ENCODE assay signal across 13 mouse cellular contexts in genomic region chr14:19969011-19969521, GRCm38 (mm10). TPM values are rescaled to one million over a fixed set of nuclear protein-coding genes. Genes with fewer than 3 reads are reported as not detected.
DNase-seq lines count a peak whose midpoint lies in the region; ATAC-seq and TF ChIP-seq lines count a peak whose summit lies in the region.
"Had no signal": no experiment of that assay in that cellular context is flagged by ENCODE, and none has a peak within 500 bp of the region (broad histone marks: within the 10 kb centered on the region; RNA-seq: fewer than 3 reads in every experiment).

No protein-coding gene starts in this region.

- WGBS in forebrain, embryonic 12.5 days, result 54% methylated on average over 5 of the region's 5 CpGs
- 37% methylated on average over 5 of the region's 5 CpGs for WGBS in forebrain, embryonic 16.5 days
- 64% methylated on average over 5 of the region's 5 CpGs for WGBS in midbrain, embryonic 11.5 days
- 54% methylated on average over 5 of the region's 5 CpGs for WGBS in midbrain, embryonic 16.5 days
- WGBS in midbrain, postnatal 0 days, result 54% methylated on average over 5 of the region's 5 CpGs

- peak; percentile 54 for DNase-seq in midbrain, embryonic 11.5 days (ENCODE audit: low spot score, missing footprints)
- no peak for DNase-seq in midbrain, postnatal 0 days (ENCODE audit: low spot score)
- DNase-seq in gastrocnemius, postnatal 25 days, result no peak
- no peak for DNase-seq in cerebellum, adult 11 months
- DNase-seq: adrenal gland, postnatal 25 days; cerebellum, postnatal 14 days; gastrocnemius, adult 2 months had no signal

- no peaks in the 10 kb centered on the region; the same call in 1 of the 2 replicates for H3K36me3 ChIP-seq in forebrain, embryonic 12.5 days (replicated peaks)
- no peaks in the 10 kb centered on the region for H3K36me3 ChIP-seq in forebrain, embryonic 16.5 days (ENCODE audit: control insufficient read depth, insufficient read depth)
- H3K36me3 ChIP-seq in midbrain, embryonic 11.5 days (ENCODE audit: control insufficient read depth, insufficient read depth, low read length), result no peaks in the 10 kb centered on the region
- no peaks in the 10 kb centered on the region for H3K36me3 ChIP-seq in midbrain, embryonic 16.5 days (ENCODE audit: control insufficient read depth, insufficient read depth, low read length)
- no peaks in the 10 kb centered on the region for H3K36me3 ChIP-seq in midbrain, postnatal 0 days (ENCODE audit: insufficient read depth, low read length)
- H3K36me3 ChIP-seq: heart, embryonic 15.5 days; limb, embryonic 13.5 days had no signal

- H3K9me3 ChIP-seq in forebrain, embryonic 12.5 days, result no peaks in the 10 kb centered on the region
- H3K9me3 ChIP-seq in forebrain, embryonic 16.5 days (ENCODE audit: control insufficient read depth, low read length), result no peaks in the 10 kb centered on the region
- no peaks in the 10 kb centered on the region for H3K9me3 ChIP-seq in midbrain, embryonic 11.5 days (ENCODE audit: control insufficient read depth, low read length)
- no peaks in the 10 kb centered on the region for H3K9me3 ChIP-seq in midbrain, embryonic 16.5 days (replicated peaks; ENCODE audit: control insufficient read depth, low read length, poor library complexity, severe bottlenecking)
- no peaks in the 10 kb centered on the region for H3K9me3 ChIP-seq in midbrain, postnatal 0 days (ENCODE audit: low read length)
- H3K9me3 ChIP-seq: heart, embryonic 15.5 days had no signal

- H3K27me3 ChIP-seq in forebrain, embryonic 12.5 days, result no peaks in the 10 kb centered on the region
- H3K27me3 ChIP-seq in forebrain, embryonic 16.5 days (replicated peaks; ENCODE audit: control insufficient read depth, insufficient read depth, low read length), result no peaks in the 10 kb centered on the region
- no peaks in the 10 kb centered on the region for H3K27me3 ChIP-seq in midbrain, embryonic 11.5 days (ENCODE audit: control insufficient read depth, insufficient read depth, low read length)
- H3K27me3 ChIP-seq in midbrain, embryonic 16.5 days (ENCODE audit: control insufficient read depth, insufficient read depth, low read depth, low read length), result no peaks in the 10 kb centered on the region
- no peaks in the 10 kb centered on the region for H3K27me3 ChIP-seq in midbrain, postnatal 0 days (ENCODE audit: insufficient read depth, low read length)
- H3K27me3 ChIP-seq: heart, embryonic 15.5 days; limb, embryonic 13.5 days had no signal

- H3K27ac ChIP-seq in forebrain, embryonic 12.5 days, result 0 out of 2 replicates have a peak overlapping the region, but pooled peaks have one; percentile 21
- H3K27ac ChIP-seq in forebrain, embryonic 16.5 days (ENCODE audit: low read length), result no peak overlapping the region
- H3K27ac ChIP-seq in midbrain, embryonic 11.5 days (ENCODE audit: low read depth, low read length), result no peak overlapping the region
- no peak overlapping the region for H3K27ac ChIP-seq in midbrain, embryonic 16.5 days (ENCODE audit: low read length)
- no peak overlapping the region for H3K27ac ChIP-seq in cortical plate, adult 2 months (ENCODE audit: insufficient read depth, low read length)
- H3K27ac ChIP-seq in midbrain, postnatal 0 days (ENCODE audit: low read depth, low read length), result no peak overlapping the region
- H3K27ac ChIP-seq: gastrocnemius, adult 2 months; heart, embryonic 15.5 days; limb, embryonic 13.5 days had no signal

- H3K4me2 ChIP-seq in forebrain, embryonic 12.5 days, result no peak overlapping the region
- no peak overlapping the region for H3K4me2 ChIP-seq in forebrain, embryonic 16.5 days (ENCODE audit: low read length)
- H3K4me2 ChIP-seq in midbrain, embryonic 11.5 days, result no peak overlapping the region
- no peak overlapping the region for H3K4me2 ChIP-seq in midbrain, embryonic 16.5 days (ENCODE audit: low read length)
- H3K4me2 ChIP-seq in midbrain, postnatal 0 days (ENCODE audit: low read depth, low read length, poor library complexity, severe bottlenecking), result no peak overlapping the region
- H3K4me2 ChIP-seq: heart, embryonic 15.5 days; limb, embryonic 13.5 days had no signal

- no peak overlapping the region for H3K9ac ChIP-seq in forebrain, embryonic 12.5 days
- H3K9ac ChIP-seq in forebrain, embryonic 16.5 days (replicated peaks; ENCODE audit: low read depth, low read length), result no peak overlapping the region
- H3K9ac ChIP-seq in midbrain, embryonic 11.5 days (ENCODE audit: low read length), result no peak overlapping the region
- no peak overlapping the region for H3K9ac ChIP-seq in midbrain, embryonic 16.5 days (ENCODE audit: low read depth, low read length)
- H3K9ac ChIP-seq in midbrain, postnatal 0 days (replicated peaks; ENCODE audit: low read length, poor library complexity, severe bottlenecking), result no peak overlapping the region
- H3K9ac ChIP-seq: heart, embryonic 15.5 days; limb, embryonic 13.5 days had no signal

- TF ChIP-seq POLR2A in cortical plate, adult 2 months (IDR thresholded peaks at IDR 0.05; ENCODE audit: extremely low read depth, insufficient read depth, low read length), result no peak

- ATAC-seq in forebrain, embryonic 12.5 days (ENCODE audit: low FRiP score), result no peak
- ATAC-seq in forebrain, embryonic 16.5 days, result no peak
- no peak for ATAC-seq in midbrain, embryonic 11.5 days (ENCODE audit: low FRiP score)
- no peak for ATAC-seq in midbrain, embryonic 16.5 days
- ATAC-seq in midbrain, postnatal 0 days (ENCODE audit: low FRiP score), result no peak

- peak; percentile 37 for TF ChIP-seq CTCF in cortical plate, adult 2 months (IDR thresholded peaks at IDR 0.05; ENCODE audit: extremely low read depth, insufficient read depth, low read length)
- peak; percentile 39 for TF ChIP-seq CTCF in midbrain, postnatal 0 days (IDR thresholded peaks at IDR 0.05)

- no peak overlapping the region for H3K4me3 ChIP-seq in forebrain, embryonic 12.5 days (replicated peaks)
- H3K4me3 ChIP-seq in forebrain, embryonic 16.5 days (replicated peaks; ENCODE audit: low read length), result no peak overlapping the region
- no peak overlapping the region for H3K4me3 ChIP-seq in midbrain, embryonic 11.5 days (ENCODE audit: low read depth, low read length)
- H3K4me3 ChIP-seq in midbrain, embryonic 16.5 days (ENCODE audit: low read depth, low read length), result no peak overlapping the region
- no peak overlapping the region for H3K4me3 ChIP-seq in cortical plate, adult 2 months (ENCODE audit: insufficient read depth, low read length)
- no peak overlapping the region for H3K4me3 ChIP-seq in midbrain, postnatal 0 days (ENCODE audit: low read depth, low read length)
- H3K4me3 ChIP-seq: gastrocnemius, adult 2 months; heart, embryonic 15.5 days; limb, embryonic 13.5 days had no signal

- peaks cover 62% of the 10 kb centered on the region for H3K4me1 ChIP-seq in forebrain, embryonic 12.5 days
- H3K4me1 ChIP-seq in forebrain, embryonic 16.5 days (replicated peaks; ENCODE audit: control insufficient read depth, insufficient read depth, low read length), result peaks cover 68% of the 10 kb centered on the region
- H3K4me1 ChIP-seq in midbrain, embryonic 11.5 days (ENCODE audit: control insufficient read depth, insufficient read depth, low read length), result peaks cover 16% of the 10 kb centered on the region
- peaks cover 66% of the 10 kb centered on the region for H3K4me1 ChIP-seq in midbrain, embryonic 16.5 days (ENCODE audit: control insufficient read depth, insufficient read depth, low read length)
- peaks cover 4% of the 10 kb centered on the region; the same call in 1 of the 2 replicates for H3K4me1 ChIP-seq in cortical plate, adult 2 months (ENCODE audit: control insufficient read depth, insufficient read depth, low read length)
- H3K4me1 ChIP-seq in midbrain, postnatal 0 days (ENCODE audit: insufficient read depth, low read length), result peaks cover 20% of the 10 kb centered on the region; the same call in 1 of the 2 replicates

RNA-seq across cellular contexts. Expression of gene Gng2, which starts 8.4 kb away (rescaled TPM):
- 187 and 202 TPM in 2 replicates for polyA plus RNA-seq in forebrain, embryonic 12.5 days (2016; fragmentation: Nextera tagmentation; extraction: Ambion mirVana)
- 491 and 498 TPM in 2 replicates for polyA plus RNA-seq in forebrain, embryonic 16.5 days (2015; fragmentation: Nextera tagmentation; extraction: Ambion mirVana)
- 134 and 152 TPM in 2 replicates for polyA plus RNA-seq in midbrain, embryonic 11.5 days (2014; fragmentation: Nextera tagmentation; extraction: Ambion mirVana)
- 479 and 480 TPM in 2 replicates for polyA plus RNA-seq in midbrain, embryonic 16.5 days (2015; fragmentation: Nextera tagmentation; extraction: Ambion mirVana)
- polyA plus RNA-seq in cortical plate, adult 2 months (2012; rRNA removed), result 104 and 123 TPM in 2 replicates
- 419 and 439 TPM in 2 replicates for total RNA-seq in midbrain, postnatal 0 days (2014; rRNA removed)
- 344 and 374 TPM in 2 replicates for polyA plus RNA-seq in midbrain, postnatal 0 days (2015; fragmentation: Nextera tagmentation; extraction: Ambion mirVana)
- total RNA-seq in gastrocnemius, postnatal 25 days (2021), result 1 to 10 TPM; 3.5 to 7.3 TPM
